Mouse (Mus musculus): ENCODE measurements around the gene 4930451I11Rik.

The 4930451I11Rik gene

DNA sequence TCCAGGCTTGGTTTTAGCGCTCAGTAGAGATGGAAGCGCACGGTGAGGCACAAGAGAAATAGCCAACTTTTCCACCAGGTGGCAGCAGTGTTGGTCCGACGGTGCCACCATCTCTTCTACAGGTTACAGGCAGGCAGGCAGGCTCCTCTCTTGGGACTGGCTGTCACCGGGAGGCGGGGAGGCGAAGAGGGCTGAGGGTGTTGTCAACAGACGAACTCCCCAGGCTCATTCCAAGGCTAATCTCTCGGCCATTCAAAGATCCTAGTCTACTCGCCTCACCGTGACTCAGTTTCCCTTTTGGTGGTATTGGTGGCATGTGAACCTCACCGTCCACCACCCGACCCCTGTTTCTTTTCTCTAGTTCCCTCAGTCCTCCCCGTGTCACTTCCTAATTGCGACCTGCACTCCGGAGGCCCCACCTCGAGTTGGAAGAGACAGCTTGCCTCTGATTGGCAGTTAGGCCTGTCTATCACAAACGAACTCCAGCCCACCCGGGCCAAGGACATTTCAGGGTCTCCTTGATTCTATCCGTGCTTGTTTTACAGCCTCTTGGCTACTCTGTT, 678 bp upstream of the 4930451I11Rik start:
- peak; percentile 82 for DNase-seq

DNA sequence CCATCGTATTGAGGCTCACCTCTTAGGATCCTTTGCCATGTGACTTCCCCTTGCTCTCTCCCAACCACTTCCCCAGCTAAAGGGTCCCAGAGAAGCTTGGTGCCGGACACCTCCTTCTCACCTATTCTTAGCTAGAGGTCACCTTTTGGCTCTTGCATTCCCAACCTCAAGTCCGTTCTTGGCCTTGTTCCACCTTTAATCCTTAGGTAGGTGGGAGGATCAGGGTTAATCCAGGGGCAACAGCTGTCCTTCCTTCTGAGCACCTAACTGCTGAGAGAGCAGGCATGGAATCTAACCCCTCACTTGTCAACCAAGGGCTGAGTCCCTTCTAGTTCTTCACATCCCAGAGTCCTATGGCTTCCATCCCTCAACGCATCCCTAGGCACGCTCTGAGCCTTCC, 5.5 kb downstream of the 4930451I11Rik start:
- DNase-seq = no peak

DNA sequence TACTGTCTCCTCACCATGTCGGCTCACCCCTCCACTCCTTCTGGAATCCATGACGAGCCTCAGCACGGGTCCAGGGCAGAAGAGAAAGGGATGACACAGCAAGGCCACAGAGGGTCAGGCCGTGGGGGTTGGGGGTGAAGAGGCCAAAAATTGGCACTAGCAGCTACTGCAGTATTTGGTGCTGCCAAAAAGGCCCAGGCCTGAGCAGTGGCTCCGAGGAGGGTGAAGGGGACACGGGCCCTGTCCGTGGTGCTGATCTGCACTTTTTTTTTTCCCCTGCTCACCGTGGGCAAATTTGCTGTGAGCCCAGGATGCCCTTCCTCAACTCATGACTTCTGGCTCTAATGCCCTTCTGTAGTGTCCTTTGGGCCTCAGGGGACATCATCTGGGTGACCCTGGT, 6.0 kb downstream of the 4930451I11Rik start:
- no peak for DNase-seq

DNA sequence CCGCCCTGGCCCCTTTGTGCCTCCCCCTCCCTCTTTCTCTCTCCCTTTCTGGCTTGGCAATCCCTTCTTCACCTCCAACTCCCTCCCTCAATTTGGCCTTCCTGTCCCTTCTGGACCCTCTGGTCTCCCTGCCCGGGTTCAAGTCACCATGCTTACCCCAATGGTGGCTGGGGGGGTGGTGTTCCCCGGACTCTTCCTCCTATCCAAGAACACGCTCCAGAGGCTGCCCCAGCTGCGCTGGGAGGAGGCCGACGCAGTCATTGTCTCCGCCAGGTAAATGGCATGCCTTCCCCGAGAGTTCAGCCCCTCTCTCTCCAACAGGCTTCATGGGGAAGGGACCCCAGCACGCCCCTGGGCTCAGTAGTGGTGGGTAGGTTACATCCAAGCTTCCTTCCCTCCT, 7.5 kb downstream of the 4930451I11Rik start:
- DNase-seq = no peak

DNA sequence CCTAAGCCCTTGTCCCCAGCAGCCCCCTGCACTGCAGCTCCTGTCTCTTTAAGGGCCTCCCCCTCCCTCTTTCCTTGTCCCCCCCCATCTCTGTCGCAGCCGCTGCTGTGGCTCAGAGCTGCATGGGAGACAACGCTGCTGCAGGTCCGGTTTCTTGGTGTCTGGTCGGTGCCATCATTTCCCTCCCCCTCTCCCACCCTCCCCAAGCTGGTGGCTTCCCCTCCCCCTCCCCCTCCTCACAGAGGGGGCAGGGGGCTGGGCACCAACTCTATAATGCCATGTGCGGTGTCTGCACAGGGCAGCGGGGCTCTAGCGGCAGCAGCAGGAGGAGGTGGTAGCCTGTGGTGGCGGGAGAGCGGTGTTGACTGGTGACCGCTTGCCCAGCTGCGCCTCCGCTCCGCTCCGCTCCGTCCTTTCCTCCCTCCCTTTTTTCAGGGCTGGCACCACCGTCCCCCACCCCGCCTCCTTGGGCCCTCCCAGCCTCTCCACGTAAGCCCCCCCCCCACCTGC, 8.2 kb downstream of the 4930451I11Rik start:
- peak; percentile 50 for DNase-seq

DNA sequence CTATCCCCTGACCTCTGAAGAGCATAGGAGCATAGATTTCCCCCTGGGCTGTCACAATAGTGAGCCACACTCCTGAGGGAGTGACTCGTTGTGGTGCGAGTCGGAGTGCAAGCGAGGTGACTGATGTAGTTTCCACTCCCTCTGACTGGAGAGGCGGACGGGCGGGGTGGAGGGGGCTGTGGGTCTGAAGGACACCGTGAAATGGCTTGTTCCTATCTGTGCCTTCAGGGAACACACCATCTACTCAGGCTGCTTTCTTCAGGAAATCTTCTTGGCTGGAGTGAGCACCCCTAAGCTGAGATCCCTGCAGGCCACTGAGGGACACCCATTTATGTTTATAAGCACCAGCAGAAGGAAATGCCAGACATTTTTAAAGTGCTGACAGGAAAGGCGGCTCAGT, 8.7 kb downstream of the 4930451I11Rik start:
- no peak for DNase-seq

DNA sequence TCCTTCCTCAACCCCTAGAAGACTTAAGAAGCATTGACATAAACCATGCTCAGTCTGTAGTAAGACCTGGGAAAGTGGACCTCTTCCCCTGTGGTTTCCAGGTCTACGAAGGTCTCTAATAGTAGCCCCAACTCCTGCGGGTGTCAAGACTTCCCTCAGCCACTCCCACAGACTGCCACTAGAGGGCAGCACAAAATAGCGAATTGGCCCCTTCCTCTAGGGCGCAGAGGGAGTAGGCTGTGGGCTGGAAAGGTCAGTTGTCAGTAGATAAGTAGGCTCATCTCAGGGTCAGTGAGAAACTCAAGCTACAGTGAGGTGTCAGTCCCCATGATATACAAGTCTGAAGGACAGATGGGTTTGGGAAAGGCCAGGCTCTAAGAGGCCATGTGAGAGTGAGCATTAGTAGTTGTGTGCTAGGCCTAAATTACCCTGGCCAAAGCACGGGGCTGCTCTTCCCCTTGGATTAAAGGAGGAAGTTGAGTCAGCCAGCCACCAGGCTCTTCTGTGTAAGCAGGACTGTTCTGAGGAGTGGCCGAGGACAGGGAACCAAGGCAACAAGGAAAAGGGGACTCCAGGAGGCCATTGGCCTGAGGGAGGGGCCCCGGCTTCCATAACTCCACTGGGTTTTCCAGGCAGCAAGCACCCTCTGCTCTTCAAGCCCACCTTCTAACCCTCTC, 9.5 kb downstream of the 4930451I11Rik start:
- DNase-seq = peak; percentile 83

DNA sequence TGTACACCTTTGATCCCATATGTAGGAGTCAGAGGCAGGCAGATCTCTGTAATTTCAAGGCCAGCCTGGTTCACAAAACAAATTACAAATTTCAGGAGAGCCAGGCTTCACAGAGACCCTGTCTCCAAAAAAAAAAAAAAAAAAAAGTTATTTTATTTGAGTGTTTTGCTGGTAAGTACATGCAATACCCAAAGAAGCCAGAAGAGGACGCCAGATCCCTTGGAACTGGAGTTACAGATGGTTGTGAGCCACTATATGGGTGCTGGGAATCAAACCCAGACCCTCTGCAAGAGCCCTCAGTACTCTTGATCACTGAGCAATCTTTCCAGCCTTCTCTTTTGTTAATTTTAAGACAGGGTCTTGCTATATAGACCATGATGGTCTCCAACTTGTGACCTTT, 12.6 kb downstream of the 4930451I11Rik start:
- DNase-seq = no peak

DNA sequence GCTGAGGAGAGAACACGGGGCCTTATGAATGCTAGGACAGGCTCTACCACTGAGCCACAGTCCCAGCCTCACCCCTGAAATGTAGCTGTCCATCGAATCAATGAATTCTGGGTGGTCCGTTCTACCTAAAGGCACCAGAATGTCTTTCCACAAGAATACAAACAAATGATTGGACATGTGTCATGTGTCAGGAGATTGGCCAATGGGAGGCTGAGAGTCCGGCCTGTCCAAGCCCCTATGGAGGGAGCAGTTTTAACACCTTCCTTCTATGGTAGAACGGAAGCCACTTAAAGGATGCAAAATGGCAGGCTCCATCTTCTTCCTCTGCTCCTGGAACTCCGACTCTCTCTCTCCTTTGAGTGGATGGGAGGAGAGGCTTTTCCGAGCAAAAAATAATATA, 13.8 kb downstream of the 4930451I11Rik start:
- no peak for DNase-seq

DNA sequence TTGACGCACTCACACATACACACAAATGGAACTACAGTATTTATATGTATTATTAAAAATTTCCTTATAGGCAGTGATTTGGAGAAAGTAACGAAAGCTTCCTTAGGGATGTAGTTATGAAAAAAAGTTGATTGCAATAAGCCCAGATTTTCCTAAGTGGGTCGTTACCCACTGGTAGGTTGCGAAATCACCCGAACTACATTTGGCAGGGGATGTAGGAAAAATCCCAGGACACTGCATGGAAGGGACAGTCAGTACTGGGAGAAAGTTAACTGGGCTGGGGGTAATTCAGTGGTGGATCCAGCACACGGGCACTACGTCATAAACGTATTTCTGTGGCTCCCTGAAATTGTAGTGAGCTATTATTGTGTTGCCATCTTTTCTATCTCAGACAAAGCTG, 14.9 kb downstream of the 4930451I11Rik start:
- DNase-seq = no peak

DNA sequence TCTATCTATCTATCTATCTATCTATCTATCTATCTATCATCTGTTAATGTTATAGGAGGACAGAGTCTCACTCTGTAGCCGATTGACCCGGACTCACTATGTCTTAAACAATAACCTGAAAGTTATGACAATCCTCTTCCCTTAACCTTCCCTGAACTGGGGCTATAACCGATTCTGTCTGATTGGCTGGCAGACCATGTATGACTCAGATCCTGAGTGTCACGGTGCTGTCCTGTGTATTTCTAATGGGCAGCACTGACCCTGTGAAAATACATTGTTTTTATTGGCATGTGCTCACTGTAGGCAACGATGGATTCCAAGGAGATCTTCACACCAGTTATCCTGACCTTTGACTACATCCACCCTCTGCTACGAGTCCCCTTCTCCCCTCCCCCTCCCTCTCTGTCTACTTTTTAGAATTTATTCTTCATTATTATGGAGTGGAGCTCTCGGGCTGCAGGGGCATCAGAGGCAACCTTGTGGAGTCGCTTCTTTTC, 15.7 kb downstream of the 4930451I11Rik start:
- no peak for DNase-seq

DNA sequence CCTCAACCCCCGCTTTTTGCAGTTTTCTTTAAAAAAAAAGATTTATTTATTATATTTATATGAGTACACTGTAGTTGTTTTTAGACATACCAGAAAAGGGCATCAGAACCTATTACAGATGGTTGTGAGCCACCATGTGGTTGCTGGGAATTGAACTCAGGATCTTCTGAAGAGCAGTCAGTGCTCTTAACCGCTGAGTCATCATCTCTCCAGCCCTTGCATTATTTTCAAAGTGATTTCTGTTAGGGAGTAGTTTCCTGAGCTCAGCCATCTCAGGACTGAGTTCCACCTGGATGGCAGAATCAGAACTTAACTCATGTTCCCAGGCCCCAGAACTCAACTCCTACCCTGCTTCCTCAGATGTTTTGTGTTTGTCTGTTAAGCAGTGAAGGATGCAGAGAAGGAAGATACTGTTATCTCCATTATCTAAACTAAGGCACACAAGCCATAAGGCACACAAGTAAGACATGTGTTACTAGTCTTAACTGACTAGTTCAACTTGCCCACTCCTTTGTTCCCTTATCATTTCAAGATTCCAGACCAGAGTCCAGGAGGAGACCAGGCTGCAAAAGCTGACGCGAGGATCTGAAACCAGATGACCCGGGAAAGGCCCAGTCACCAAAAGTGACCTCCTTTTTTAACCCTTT, 21.6 kb downstream of the 4930451I11Rik start:
- DNase-seq = no peak

DNA sequence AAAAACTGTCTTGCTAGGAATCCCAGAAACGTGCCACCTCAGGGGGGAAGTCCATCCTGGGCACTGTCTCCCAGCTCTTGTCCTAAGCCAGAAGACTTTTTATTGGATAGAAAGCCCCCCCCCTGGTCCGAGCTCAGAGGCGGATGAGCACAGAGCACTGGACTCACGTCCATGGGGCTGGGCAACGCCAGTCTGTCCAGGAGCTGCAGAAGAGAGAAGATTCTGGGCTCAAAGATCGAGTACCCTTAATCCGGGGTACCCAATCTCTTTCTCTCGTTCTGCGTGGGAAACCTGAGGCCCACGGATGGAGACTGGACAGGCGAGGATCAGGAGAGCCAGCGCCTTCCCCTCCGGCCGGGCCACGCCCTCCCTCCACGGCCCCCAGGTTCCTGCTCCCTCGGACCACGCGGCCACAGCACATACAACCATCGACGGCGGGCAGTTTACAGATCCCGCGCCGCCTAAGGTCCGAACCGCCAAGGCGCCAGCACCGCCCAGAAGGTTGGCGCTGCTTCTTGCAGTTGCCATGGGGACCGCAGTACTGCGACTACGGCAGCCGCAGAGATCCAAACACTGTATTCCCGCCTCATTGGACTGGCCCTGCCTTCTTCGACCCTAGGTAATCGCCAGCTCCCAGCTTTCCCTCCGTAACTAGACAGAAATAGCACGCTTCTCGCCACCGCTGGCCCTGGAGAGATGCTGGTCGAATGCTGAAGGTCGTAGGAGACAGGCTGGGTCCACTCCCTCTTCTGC, 22.6 kb downstream of the 4930451I11Rik start:
- DNase-seq = peak; percentile 82

DNA sequence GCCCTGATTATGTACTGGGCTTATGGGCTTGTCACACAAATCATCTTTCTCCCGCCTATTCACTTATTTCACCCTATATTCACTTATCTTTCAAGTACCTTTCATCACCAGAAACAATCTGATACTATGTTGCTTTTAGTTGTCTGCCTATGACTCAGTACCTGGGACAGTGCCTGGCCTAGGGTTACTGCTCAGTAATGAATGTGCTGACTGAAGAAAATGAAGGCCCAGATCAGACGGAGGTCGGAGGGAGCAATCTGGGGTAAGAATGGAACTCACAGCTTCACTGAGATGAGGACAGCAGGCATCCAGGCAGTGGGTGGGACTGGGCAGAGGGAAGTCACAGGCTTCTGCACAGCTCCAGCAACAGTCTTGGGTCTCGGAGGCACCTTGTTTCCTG, 24.0 kb downstream of the 4930451I11Rik start:
- no peak for DNase-seq

DNA sequence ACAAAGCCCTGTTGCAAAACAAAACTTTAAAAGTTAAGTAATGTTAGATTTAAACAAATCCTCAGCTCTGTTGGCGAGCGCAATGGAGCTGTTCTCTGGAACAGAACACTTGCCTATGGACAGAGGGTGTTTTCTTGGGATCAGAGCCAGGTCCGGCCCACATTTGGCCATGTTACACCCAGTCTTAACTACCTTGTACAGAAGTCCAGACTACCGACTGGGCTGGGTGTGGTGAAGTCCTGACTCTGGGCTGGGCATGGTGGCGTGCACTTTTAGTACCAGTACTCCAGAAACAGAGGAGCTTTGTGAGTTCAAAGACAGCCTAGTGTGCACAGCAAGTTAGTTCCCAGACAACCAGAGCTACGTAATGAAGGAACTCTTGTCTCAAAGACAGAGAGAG, 24.5 kb downstream of the 4930451I11Rik start:
- DNase-seq = no peak

DNA sequence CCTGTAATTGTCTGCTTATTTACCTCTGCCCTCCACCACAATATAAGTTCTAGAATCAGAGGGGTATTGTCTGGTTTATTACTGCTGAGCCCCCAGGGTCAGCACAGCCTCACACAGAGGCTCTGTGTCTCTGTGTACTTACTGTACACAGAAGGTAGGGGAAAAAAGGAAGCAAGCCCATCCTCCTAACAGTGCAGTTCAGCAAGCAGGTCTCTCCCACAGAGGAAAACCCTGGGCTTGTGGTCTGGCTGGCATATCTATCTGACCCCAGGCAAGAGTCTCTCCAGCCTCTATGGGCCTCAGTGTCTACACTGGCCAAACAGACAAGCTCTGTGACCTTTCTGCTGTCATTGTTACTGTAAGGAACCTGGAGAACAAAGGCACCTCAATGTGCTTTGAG, 27.7 kb downstream of the 4930451I11Rik start:
- DNase-seq = no peak

DNA sequence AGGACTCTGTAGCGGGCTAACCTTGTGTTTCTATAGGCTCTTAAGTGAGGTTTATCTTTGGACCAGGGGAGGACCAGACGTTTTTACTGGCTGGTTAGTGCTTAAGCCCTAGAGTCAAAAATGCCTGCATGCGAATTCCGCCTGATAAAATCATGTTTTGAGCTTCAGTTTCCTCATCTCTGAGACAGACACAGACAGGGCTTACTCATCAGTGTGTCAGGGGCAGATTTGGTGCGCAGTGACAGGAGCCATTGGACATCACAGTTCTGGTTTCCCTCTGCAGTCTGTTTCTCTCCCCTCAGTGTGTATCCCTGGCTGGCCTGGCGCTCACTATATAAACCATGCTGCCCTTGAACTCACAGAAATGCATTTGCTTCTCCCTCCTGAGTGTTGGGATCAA, 28.3 kb downstream of the 4930451I11Rik start:
- no peak for DNase-seq

DNA sequence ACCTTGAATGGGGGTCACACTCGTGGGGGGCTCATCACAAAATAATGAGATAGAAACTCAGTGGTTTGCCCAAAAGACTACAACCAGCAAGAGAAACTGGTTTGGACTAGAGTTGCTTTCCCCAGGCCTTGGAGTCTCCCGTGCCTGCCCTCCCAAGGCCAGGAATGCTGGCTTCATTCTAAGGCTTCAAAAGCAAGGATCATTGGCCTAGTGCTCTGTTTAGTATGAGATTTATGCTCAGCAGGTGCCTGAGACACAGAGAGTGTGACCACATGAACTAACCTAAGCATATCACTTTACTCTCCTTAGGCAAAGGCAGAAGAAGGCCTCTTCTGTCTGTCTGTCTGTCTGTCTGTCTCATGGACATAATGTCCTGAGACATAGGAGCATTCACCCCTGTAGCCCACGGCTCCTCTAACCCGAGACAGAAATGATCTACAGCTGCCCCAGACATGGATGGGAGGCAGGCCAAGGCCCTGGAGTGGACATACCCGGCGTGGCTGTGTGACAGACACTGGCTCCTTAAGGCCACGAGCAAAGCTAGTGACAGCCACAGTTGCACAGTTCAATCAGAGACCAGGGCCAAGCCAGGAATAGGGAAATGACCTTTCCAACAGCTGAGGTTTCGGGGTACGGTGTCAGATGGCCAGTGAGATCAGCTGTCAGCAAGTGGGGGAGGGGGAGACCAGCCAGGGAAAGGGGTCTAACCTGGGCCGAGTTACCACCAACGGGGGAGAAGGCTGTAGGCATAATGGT, 29.1 kb downstream of the 4930451I11Rik start:
- no peak for DNase-seq

DNA sequence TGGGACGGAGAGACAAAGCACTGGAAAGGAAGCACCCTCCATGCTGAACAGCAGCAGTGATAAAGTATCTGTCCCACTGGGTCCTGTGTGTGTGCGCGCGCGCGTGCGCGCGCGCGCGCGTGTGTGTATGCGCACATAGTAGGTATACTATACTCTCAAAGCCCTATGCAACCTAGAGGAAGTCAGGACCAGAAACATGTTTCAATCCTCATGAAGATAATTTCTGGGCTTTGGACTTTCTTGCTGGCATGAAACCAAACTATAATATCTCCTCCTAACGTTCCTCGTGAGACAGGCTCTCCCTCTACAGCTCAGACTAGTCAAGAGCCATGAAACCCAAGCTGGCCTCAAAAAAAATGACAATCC, 30.4 kb downstream of the 4930451I11Rik start:
- no peak for DNase-seq

DNA sequence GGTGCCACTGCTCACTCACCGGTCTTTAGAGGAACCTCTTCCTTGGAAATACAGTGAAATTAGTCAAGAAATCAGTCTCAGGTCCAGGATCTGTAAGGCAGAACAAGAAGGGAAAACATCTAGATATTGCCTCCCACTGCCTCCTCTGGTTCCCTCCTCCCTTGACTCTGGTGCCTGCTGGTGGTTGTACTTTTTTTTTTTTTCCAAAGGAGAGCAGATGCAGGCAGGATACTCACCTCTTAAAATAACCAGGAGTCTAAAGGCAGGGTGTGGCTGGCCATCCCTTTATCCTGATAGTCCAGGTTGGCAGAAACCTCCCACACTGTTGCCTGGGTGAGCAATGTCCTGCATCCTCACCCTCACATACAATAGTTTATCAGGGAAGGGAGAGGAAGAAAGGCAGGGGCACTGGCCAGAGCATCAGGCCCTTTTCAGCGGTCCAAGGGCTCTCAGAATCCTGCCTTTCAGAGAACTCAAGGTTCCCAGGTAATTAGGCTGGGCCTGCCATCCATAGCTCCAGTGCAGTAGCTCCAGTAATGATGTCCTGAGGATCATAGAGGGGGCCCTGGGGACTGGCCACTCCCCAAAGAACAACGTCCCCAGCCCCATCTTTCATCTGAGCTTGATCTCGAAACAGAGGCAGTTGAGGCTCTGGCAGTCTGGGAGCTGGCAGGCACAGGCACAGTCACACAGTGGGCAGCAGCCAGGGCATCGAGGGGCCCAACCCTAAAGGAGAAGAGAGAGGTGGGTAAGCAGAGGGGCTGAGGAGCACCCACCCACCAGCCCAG, 31.0 kb downstream of the 4930451I11Rik start:
- DNase-seq = no peak

DNA sequence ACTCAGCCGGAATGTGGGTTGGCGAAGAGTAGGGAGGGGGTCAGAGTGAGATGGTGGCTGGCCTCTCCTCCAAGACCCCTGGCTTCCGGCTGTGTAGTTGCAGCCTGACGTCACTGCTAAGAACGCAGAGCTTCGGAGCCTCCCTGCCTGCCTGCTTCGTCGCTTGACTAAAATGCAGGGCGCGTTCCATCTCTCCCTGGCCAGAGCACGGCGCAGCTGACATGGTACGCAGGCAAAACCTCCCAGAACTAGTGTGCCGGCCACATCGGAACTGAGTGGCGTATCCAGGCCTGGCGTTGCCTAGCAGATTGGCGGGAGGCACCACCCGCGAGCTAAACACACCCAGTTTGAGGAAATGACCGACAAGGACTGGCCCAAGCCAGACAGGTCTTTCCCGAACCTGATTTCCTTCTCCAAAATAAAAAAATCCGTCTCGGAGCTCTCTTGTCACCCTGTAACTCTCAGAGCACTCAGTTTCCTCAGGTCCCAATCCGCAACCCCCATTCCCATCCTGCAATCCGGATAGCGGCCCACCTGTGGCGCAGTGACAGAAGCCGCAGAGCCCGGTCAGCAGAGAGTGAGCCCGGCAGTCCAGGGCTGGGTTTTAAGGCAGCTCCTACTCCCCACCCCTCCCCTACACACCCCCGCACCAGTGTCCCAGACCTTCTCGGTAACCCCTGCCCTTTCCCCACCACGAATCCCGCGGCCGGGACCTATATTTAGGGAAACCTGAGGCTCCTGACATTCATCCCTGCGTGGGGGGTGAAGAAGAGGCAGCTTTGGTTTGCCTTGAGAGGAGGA, 31.8 kb downstream of the 4930451I11Rik start:
- peak; percentile 39 for DNase-seq
